Mouse (Mus musculus): ENCODE results near the gene Hspa1a. TPM values are rescaled to one million over a fixed set of nuclear protein-coding genes. Genes with fewer than 3 reads are reported as not detected.

Gene Hspa1a
- polyA plus RNA-seq, 1 experiment from 2014 or later = 0.94 TPM

DNA sequence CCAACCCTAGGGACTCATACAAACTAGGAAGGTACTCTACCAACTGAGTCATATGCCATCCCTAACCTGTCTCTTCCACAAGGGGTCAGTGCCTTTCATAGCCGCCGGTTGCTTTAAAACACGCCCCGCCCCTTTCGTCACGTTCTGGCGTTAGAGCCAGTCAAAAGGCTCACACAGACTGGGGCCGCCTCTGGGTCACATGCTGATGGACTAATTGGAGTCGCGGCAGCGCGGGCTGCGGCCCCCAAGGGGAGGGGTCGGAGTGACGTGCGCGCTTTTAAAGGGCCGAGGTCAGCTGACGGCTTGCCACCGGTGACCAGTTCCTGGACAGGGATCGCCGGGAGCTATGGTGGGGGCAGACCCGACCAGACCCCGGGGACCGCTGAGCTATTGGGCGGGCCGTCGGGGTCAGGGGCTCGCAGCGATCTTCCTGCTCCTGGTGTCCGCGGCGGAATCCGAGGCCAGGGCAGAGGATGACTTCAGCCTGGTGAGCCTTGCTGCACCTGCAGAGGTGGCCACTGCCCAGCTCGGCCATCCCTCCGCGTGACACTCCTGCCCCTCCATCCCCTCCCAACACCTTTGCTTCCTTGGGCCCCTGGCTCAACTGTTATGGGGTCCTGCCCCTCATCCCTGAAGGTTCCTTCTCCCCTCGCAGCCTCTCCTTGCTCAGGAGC is 40.8 kb downstream of the Hspa1a start, which contains the start of gene Neu1:
TSS of gene Neu1 (plus strand) at position 193 of the 674 bp plus-strand sequence.
- peak; percentile 99 for DNase-seq (ENCODE audit: extremely low spot score, low spot score)
- H3K4me3 ChIP-seq = peak within 1 kb of the TSS; percentile 78
- WGBS = under 1% methylated on average over 38 of the region's 38 CpGs
- H3K27me3 ChIP-seq (ENCODE audit: poor library complexity, severe bottlenecking) = peaks cover 12% of the 10 kb centered on the region
- H3K36me3 ChIP-seq (replicated peaks) = peaks cover 21% of the 10 kb centered on the region
- no peaks in the 10 kb centered on the region for H3K9me3 ChIP-seq
- H3K4me1 ChIP-seq = peaks cover 38% of the 10 kb centered on the region
- H3K27ac ChIP-seq = peak within 1 kb of the TSS; percentile 84

DNA sequence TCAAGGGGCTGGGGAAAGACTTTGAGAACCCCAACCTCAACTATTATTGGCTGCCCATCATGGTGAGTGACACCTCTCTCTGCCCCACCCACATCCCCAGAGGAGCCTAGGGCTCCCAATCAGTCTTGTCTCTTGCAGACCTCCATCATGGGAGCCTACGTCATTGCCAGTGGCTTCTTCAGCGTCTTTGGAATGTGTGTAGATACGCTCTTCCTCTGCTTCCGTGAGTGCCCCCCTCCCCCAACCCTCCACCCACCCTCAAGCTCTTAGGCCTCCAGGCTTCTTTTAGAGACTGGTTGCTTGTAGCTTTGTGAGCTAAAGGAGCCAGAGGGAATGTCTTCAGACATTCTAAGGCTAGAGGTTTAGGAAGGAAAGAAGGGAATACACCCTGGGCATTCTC is 43.1 kb downstream of the Hspa1a start:
- peaks cover 22% of the 10 kb centered on the region for H3K4me1 ChIP-seq
- H3K9me3 ChIP-seq = no peaks in the 10 kb centered on the region
- 80% methylated on average over 4 of the region's 4 CpGs for WGBS
- H3K4me3 ChIP-seq = no peak overlapping the region
- H3K27me3 ChIP-seq (ENCODE audit: poor library complexity, severe bottlenecking) = peaks cover 12% of the 10 kb centered on the region
- DNase-seq (ENCODE audit: extremely low spot score, low spot score) = no peak
- H3K36me3 ChIP-seq (replicated peaks) = peaks cover under 1% of the 10 kb centered on the region; the same call in 1 of the 2 replicates
- H3K27ac ChIP-seq = no peak overlapping the region

GRCm38 (mm10) chr17:34927306-34928019 is 44.5 kb downstream of the Hspa1a start:
- H3K27me3 ChIP-seq (ENCODE audit: poor library complexity, severe bottlenecking) = peaks cover 7% of the 10 kb centered on the region
- DNase-seq (ENCODE audit: extremely low spot score, low spot score) = no peak
- H3K27ac ChIP-seq = no peak overlapping the region
- 89% methylated on average over 18 of the region's 18 CpGs for WGBS
- peaks cover 18% of the 10 kb centered on the region for H3K4me1 ChIP-seq
- no peaks in the 10 kb centered on the region for H3K9me3 ChIP-seq
- H3K4me3 ChIP-seq = no peak overlapping the region
- no peaks in the 10 kb centered on the region for H3K36me3 ChIP-seq (replicated peaks)

GRCm38 (mm10) chr17:34924258-34924657 is 47.7 kb downstream of the Hspa1a start:
- H3K4me3 ChIP-seq = no peak overlapping the region
- H3K36me3 ChIP-seq (replicated peaks) = no peaks in the 10 kb centered on the region
- no peaks in the 10 kb centered on the region for H3K9me3 ChIP-seq
- 72% methylated on average over 5 of the region's 5 CpGs for WGBS
- no peaks in the 10 kb centered on the region for H3K27me3 ChIP-seq (ENCODE audit: poor library complexity, severe bottlenecking)
- DNase-seq (ENCODE audit: extremely low spot score, low spot score) = no peak
- H3K27ac ChIP-seq = no peak overlapping the region
- H3K4me1 ChIP-seq = no peaks in the 10 kb centered on the region

- 62% methylated on average over 6 of the region's 6 CpGs for WGBS
- Histone ChIP-seq H3K4me3 (no peak overlapping the region), H3K4me1 (no peaks in the 10 kb centered on the region), H3K36me3 (replicated peaks) (no peaks in the 10 kb centered on the region), H3K9me3 (no peaks in the 10 kb centered on the region), H3K27me3 (ENCODE audit: poor library complexity, severe bottlenecking) (no peaks in the 10 kb centered on the region), H3K27ac (no peak overlapping the region)
- no peak for DNase-seq (ENCODE audit: extremely low spot score, low spot score)
Measured at GRCm38 (mm10) chr17:34922939-34923338, 49.0 kb downstream of the Hspa1a start.

Other genes starting within 250 kb of the Hspa1a start
- gene C4b, start 228.3 kb downstream of the Hspa1a start, polyA plus RNA-seq (2016; fragmentation: Nextera tagmentation; extraction: Ambion mirVana) = not detected in 2 replicates
- gene Cyp21a1, start 167.6 kb downstream of the Hspa1a start, polyA plus RNA-seq (2016; fragmentation: Nextera tagmentation; extraction: Ambion mirVana) = not detected in 2 replicates
- gene Stk19, start 135.2 kb downstream of the Hspa1a start, polyA plus RNA-seq (2016; fragmentation: Nextera tagmentation; extraction: Ambion mirVana) = 28.6 and 31.6 TPM in 2 replicates
- gene Dxo, start 135.1 kb downstream of the Hspa1a start, polyA plus RNA-seq (2016; fragmentation: Nextera tagmentation; extraction: Ambion mirVana) = 80.2 and 83.0 TPM in 2 replicates
- gene Skiv2l, start 121.9 kb downstream of the Hspa1a start, polyA plus RNA-seq (2016; fragmentation: Nextera tagmentation; extraction: Ambion mirVana) = 58.0 and 58.3 TPM in 2 replicates
- gene Nelfe, start 121.8 kb downstream of the Hspa1a start, polyA plus RNA-seq (2016; fragmentation: Nextera tagmentation; extraction: Ambion mirVana) = 150 and 153 TPM in 2 replicates
- 1.8 and 2.7 TPM in 2 replicates for gene Cfb, start 109.6 kb downstream of the Hspa1a start, polyA plus RNA-seq (2016; fragmentation: Nextera tagmentation; extraction: Ambion mirVana)
- gene Zbtb12, start 92.7 kb downstream of the Hspa1a start, polyA plus RNA-seq (2016; fragmentation: Nextera tagmentation; extraction: Ambion mirVana) = 6.6 and 7.0 TPM in 2 replicates
- gene Gm20547, start 90.1 kb downstream of the Hspa1a start, polyA plus RNA-seq (2016; fragmentation: Nextera tagmentation; extraction: Ambion mirVana) = 0.05 and 0.11 TPM in 2 replicates
- 0.83 and 1.7 TPM in 2 replicates for gene C2, start 73.9 kb downstream of the Hspa1a start, polyA plus RNA-seq (2016; fragmentation: Nextera tagmentation; extraction: Ambion mirVana)
- 93.3 and 98.8 TPM in 2 replicates for gene Ehmt2, start 73.7 kb downstream of the Hspa1a start, polyA plus RNA-seq (2016; fragmentation: Nextera tagmentation; extraction: Ambion mirVana)
- 0.06 and 0.11 TPM in 2 replicates for gene Slc44a4, start 57.7 kb downstream of the Hspa1a start, polyA plus RNA-seq (2016; fragmentation: Nextera tagmentation; extraction: Ambion mirVana)
- gene Neu1, start 40.9 kb downstream of the Hspa1a start, polyA plus RNA-seq (2016; fragmentation: Nextera tagmentation; extraction: Ambion mirVana) = 18.2 and 18.8 TPM in 2 replicates
- gene Hspa1b, start 12.9 kb downstream of the Hspa1a start, polyA plus RNA-seq (2016; fragmentation: Nextera tagmentation; extraction: Ambion mirVana) = 0.07 TPM in 1 of 2 replicates, not detected in the other
- not detected in 2 replicates for gene Gm20481, start 2.2 kb downstream of the Hspa1a start, polyA plus RNA-seq (2016; fragmentation: Nextera tagmentation; extraction: Ambion mirVana)
- gene Hspa1l, start 547 bp upstream of the Hspa1a start, polyA plus RNA-seq (2016; fragmentation: Nextera tagmentation; extraction: Ambion mirVana) = 1.1 TPM in 2 replicates
- 363 and 375 TPM in 2 replicates for gene Lsm2, start 9.7 kb upstream of the Hspa1a start, polyA plus RNA-seq (2016; fragmentation: Nextera tagmentation; extraction: Ambion mirVana)
- 229 and 234 TPM in 2 replicates for gene Vars, start 28.8 kb upstream of the Hspa1a start, polyA plus RNA-seq (2016; fragmentation: Nextera tagmentation; extraction: Ambion mirVana)
- 0.19 and 0.22 TPM in 2 replicates for gene Vwa7, start 44.4 kb upstream of the Hspa1a start, polyA plus RNA-seq (2016; fragmentation: Nextera tagmentation; extraction: Ambion mirVana)
- 3.0 and 4.1 TPM in 2 replicates for gene Sapcd1, start 55.9 kb upstream of the Hspa1a start, polyA plus RNA-seq (2016; fragmentation: Nextera tagmentation; extraction: Ambion mirVana)
- gene Msh5, start 74.6 kb upstream of the Hspa1a start, polyA plus RNA-seq (2016; fragmentation: Nextera tagmentation; extraction: Ambion mirVana) = 4.3 and 5.1 TPM in 2 replicates
- gene Clic1, start 77.8 kb upstream of the Hspa1a start, polyA plus RNA-seq (2016; fragmentation: Nextera tagmentation; extraction: Ambion mirVana) = 174 and 179 TPM in 2 replicates
- gene Ddah2, start 86.9 kb upstream of the Hspa1a start, polyA plus RNA-seq (2016; fragmentation: Nextera tagmentation; extraction: Ambion mirVana) = 414 and 441 TPM in 2 replicates
- 0.25 TPM in 1 of 2 replicates, not detected in the other for gene Ly6g6c, start 93.2 kb upstream of the Hspa1a start, polyA plus RNA-seq (2016; fragmentation: Nextera tagmentation; extraction: Ambion mirVana)
- gene Mpig6b, start 94.0 kb upstream of the Hspa1a start, polyA plus RNA-seq (2016; fragmentation: Nextera tagmentation; extraction: Ambion mirVana) = 0.59 and 0.72 TPM in 2 replicates
- 1.00 TPM in 1 of 2 replicates, not detected in the other for gene Ly6g6e, start 104.7 kb upstream of the Hspa1a start, polyA plus RNA-seq (2016; fragmentation: Nextera tagmentation; extraction: Ambion mirVana)
- 1.8 and 2.0 TPM in 2 replicates for gene Ly6g6d, start 105.9 kb upstream of the Hspa1a start, polyA plus RNA-seq (2016; fragmentation: Nextera tagmentation; extraction: Ambion mirVana)
- gene Ly6g6f, start 113.5 kb upstream of the Hspa1a start, polyA plus RNA-seq (2016; fragmentation: Nextera tagmentation; extraction: Ambion mirVana) = 0.46 and 0.69 TPM in 2 replicates
- 51.8 and 52.7 TPM in 2 replicates for gene Abhd16a, start 117.1 kb upstream of the Hspa1a start, polyA plus RNA-seq (2016; fragmentation: Nextera tagmentation; extraction: Ambion mirVana)
- not detected in 2 replicates for gene Ly6g5c, start 136.1 kb upstream of the Hspa1a start, polyA plus RNA-seq (2016; fragmentation: Nextera tagmentation; extraction: Ambion mirVana)
- 1.2 and 1.4 TPM in 2 replicates for gene Ly6g5b, start 143.3 kb upstream of the Hspa1a start, polyA plus RNA-seq (2016; fragmentation: Nextera tagmentation; extraction: Ambion mirVana)
- 33.9 and 42.2 TPM in 2 replicates for gene Gpank1, start 149.3 kb upstream of the Hspa1a start, polyA plus RNA-seq (2016; fragmentation: Nextera tagmentation; extraction: Ambion mirVana)
- 290 and 303 TPM in 2 replicates for gene Csnk2b, start 149.9 kb upstream of the Hspa1a start, polyA plus RNA-seq (2016; fragmentation: Nextera tagmentation; extraction: Ambion mirVana)
- gene D17H6S53E, start 154.2 kb upstream of the Hspa1a start, polyA plus RNA-seq (2016; fragmentation: Nextera tagmentation; extraction: Ambion mirVana) = 7.8 and 10.6 TPM in 2 replicates
- gene Apom, start 159.9 kb upstream of the Hspa1a start, polyA plus RNA-seq (2016; fragmentation: Nextera tagmentation; extraction: Ambion mirVana) = 0.74 and 0.97 TPM in 2 replicates
- gene Bag6, start 163.0 kb upstream of the Hspa1a start, polyA plus RNA-seq (2016; fragmentation: Nextera tagmentation; extraction: Ambion mirVana) = 65.9 and 69.0 TPM in 2 replicates
- 195 and 200 TPM in 2 replicates for gene Prrc2a, start 192.7 kb upstream of the Hspa1a start, polyA plus RNA-seq (2016; fragmentation: Nextera tagmentation; extraction: Ambion mirVana)
- gene Aif1, start 203.9 kb upstream of the Hspa1a start, polyA plus RNA-seq (2016; fragmentation: Nextera tagmentation; extraction: Ambion mirVana) = 3.3 and 3.9 TPM in 2 replicates
- gene Lst1, start 216.3 kb upstream of the Hspa1a start, polyA plus RNA-seq (2016; fragmentation: Nextera tagmentation; extraction: Ambion mirVana) = 3.3 and 4.7 TPM in 2 replicates
- 0.16 and 0.32 TPM in 2 replicates for gene Ltb, start 222.3 kb upstream of the Hspa1a start, polyA plus RNA-seq (2016; fragmentation: Nextera tagmentation; extraction: Ambion mirVana)
- 0.10 TPM in 1 of 2 replicates, not detected in the other for gene Tnf, start 229.9 kb upstream of the Hspa1a start, polyA plus RNA-seq (2016; fragmentation: Nextera tagmentation; extraction: Ambion mirVana)
- gene Lta, start 233.2 kb upstream of the Hspa1a start, polyA plus RNA-seq (2016; fragmentation: Nextera tagmentation; extraction: Ambion mirVana) = not detected in 2 replicates
- gene Gm16181, start 248.7 kb upstream of the Hspa1a start, polyA plus RNA-seq (2016; fragmentation: Nextera tagmentation; extraction: Ambion mirVana) = 0.53 TPM in 1 of 2 replicates, not detected in the other